Mouse (Mus musculus): ENCODE data around the gene Nkx1-2.
A peak's percentile ranks its signal among the peaks of the same experiment; 100 is the strongest.

Gene Nkx1-2

GRCm38 (mm10) chr7:132599071-132599975 lies at the start of gene Nkx1-2:
Gene Nkx1-2 (minus strand): TSS chr7:132599637.
- no peak for DNase-seq (ENCODE audit: low spot score)

- DNase-seq (ENCODE audit: low spot score) = no peak
These were observed 47.1 kb upstream of the Nkx1-2 start for GRCm38 (mm10) chr7:132646514-132646913.

GRCm38 (mm10) chr7:132644605-132645279 lies 45.3 kb upstream of the Nkx1-2 start:
- no peak for DNase-seq (ENCODE audit: low spot score)

GRCm38 (mm10) chr7:132641606-132642005 lies 42.2 kb upstream of the Nkx1-2 start:
- no peak for DNase-seq (ENCODE audit: low spot score)

- DNase-seq (ENCODE audit: low spot score) = no peak
These were observed 41.5 kb upstream of the Nkx1-2 start for GRCm38 (mm10) chr7:132640946-132641345.

- DNase-seq (ENCODE audit: low spot score) = peak; percentile 51
These were observed 39.1 kb upstream of the Nkx1-2 start for GRCm38 (mm10) chr7:132638446-132639087.

- no peak for DNase-seq (ENCODE audit: low spot score)
These were observed 37.9 kb upstream of the Nkx1-2 start for GRCm38 (mm10) chr7:132637292-132637691.

GRCm38 (mm10) chr7:132631313-132631712 lies 31.9 kb upstream of the Nkx1-2 start:
- DNase-seq (ENCODE audit: low spot score) = no peak

- DNase-seq (ENCODE audit: low spot score) = no peak
These were observed 28.0 kb upstream of the Nkx1-2 start for GRCm38 (mm10) chr7:132627448-132627847.

- DNase-seq (ENCODE audit: low spot score) = no peak
These were observed 26.7 kb upstream of the Nkx1-2 start for GRCm38 (mm10) chr7:132626174-132626573.

GRCm38 (mm10) chr7:132624161-132624560 lies 24.7 kb upstream of the Nkx1-2 start:
- DNase-seq (ENCODE audit: low spot score) = no peak

- no peak for DNase-seq (ENCODE audit: low spot score)
These were observed 20.8 kb upstream of the Nkx1-2 start for GRCm38 (mm10) chr7:132619975-132620918.

GRCm38 (mm10) chr7:132619549-132619948 lies 20.1 kb upstream of the Nkx1-2 start:
- no peak for DNase-seq (ENCODE audit: low spot score)

- no peak for DNase-seq (ENCODE audit: low spot score)
These were observed 17.7 kb upstream of the Nkx1-2 start for GRCm38 (mm10) chr7:132617021-132617564.

- DNase-seq (ENCODE audit: low spot score) = no peak
These were observed 17.0 kb upstream of the Nkx1-2 start for GRCm38 (mm10) chr7:132616391-132616790.

- DNase-seq (ENCODE audit: low spot score) = no peak
These were observed 15.9 kb upstream of the Nkx1-2 start for GRCm38 (mm10) chr7:132615346-132615745.

GRCm38 (mm10) chr7:132611530-132611929 lies 12.1 kb upstream of the Nkx1-2 start:
- no peak for DNase-seq (ENCODE audit: low spot score)

- DNase-seq (ENCODE audit: low spot score) = peak; percentile 78
These were observed 11.3 kb upstream of the Nkx1-2 start, which contains the start of gene Lhpp for GRCm38 (mm10) chr7:132610468-132611318. Gene Lhpp (plus strand): TSS chr7:132610638.

GRCm38 (mm10) chr7:132608316-132609020 lies 9.0 kb upstream of the Nkx1-2 start:
- DNase-seq (ENCODE audit: low spot score) = no peak

- DNase-seq (ENCODE audit: low spot score) = no peak
These were observed 6.3 kb upstream of the Nkx1-2 start for GRCm38 (mm10) chr7:132605689-132606088.
